Mouse (Mus musculus) layer of hippocampus, adult 9-11 months (tissue): ENCODE measurements at regions not wholly inside any gene's neighbourhood (a gene's known extent, or its start where the extent isn't known, plus 50 kb on each side); places are given as distances from the start of the nearest gene placed in this dataset.

ENCODE experiments used
- DNase-seq: peaks from one replicate; pipeline ENCODE4 v3.0.0; 2022

DNA sequence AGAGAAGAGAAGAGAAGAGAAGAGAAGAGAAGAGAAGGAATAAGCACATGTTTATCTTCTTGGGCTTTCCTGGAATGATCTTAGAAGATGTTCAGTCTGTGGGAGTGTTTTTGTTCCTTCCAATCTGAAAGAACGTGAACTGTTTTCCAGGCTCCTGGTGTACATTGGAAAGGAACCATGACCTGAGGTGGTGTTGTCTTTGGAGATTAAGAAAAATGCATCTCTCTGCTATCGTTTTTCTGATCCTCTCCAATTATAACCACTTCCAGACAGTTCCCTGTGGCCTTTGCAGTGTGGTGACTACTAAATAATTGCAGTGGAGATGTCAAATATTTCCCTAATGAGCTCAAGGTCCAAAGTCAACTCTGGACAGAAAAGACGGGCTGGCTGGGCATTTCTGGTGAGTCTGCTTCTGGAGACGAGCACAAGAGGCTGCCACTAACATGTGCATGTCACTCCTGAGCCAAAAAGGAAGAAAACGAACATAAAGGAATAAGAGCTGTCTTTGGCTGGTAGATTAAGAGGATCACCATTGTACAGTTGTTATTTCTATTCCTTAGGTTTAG is 431.7 kb downstream of the Adgrl2 start:
- no peak for DNase-seq

DNA sequence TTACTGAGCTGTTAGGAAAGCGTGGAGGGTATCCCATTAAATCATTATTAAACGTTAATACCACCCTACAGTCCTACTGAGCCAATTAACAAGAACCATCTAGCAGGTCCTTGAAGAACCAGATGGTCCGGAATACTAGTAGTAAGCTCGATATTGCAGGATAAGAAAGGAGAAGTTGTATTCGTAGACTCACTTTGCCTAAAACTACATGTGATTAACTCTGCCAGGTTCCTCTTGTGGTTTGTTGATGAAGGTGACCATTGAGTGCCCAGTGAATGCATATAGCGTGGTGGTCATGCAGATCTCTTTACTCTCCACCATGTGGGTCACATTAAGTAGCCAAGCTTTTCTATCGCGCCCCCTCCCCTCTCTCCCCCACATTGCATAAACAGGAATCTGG is 435.0 kb downstream of the Adgrl2 start:
- no peak for DNase-seq

DNA sequence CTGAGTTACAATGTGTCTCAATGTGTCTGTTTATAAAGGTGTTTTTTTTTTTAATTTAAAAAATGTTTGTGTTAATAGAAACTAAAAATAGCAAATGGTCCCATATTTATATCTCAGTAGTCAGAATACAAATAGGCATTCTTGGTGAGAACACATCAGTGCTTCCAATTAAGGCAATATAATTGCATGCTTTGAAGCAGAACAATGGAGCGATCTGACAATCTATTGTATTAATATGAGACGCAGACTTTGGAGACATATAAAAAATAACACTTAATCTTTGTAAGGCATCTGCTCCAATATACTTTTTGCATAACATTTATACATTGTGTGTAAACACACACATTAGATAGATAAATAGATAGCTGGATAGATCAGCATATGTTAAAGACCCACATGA is 439.6 kb downstream of the Adgrl2 start:
- no peak for DNase-seq

DNA sequence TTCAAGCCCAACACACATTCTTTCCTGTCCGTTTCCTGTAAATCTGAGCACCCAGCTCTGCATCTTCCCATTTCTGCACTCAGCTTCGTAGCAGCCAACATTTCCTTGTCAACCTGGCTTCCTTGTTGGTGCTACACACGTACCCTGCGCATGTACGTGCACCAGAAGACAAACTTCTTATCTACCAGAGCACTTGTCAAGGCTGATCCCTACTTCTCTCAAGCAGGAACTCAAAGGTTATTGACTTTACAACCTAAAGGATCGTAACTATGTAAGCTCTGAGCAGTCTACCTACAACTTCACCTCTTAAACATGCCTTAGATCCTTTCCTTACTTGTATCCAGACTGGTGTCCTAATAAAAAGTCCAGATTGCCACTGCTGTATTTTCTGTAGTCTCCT is 445.4 kb downstream of the Adgrl2 start:
- DNase-seq, result no peak

DNA sequence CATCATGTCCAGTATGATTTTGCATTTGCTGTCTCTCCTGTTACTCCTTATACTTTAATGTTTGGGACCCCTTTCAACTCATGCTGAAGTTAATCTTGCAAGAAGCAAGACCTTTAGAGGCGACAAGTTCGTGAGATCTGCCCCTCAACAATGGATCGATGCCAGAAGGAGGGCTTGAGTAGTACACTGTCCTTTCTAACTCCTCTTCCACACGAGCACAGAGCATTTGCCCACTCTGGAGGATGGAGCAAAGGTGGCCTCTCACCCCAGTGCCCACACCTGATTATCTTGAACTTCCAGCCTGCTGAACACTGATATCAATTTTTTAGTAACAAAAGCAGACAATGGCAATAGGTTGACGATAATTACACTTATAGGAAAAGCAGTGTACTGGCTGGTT is 448.1 kb downstream of the Adgrl2 start:
- DNase-seq, result no peak

DNA sequence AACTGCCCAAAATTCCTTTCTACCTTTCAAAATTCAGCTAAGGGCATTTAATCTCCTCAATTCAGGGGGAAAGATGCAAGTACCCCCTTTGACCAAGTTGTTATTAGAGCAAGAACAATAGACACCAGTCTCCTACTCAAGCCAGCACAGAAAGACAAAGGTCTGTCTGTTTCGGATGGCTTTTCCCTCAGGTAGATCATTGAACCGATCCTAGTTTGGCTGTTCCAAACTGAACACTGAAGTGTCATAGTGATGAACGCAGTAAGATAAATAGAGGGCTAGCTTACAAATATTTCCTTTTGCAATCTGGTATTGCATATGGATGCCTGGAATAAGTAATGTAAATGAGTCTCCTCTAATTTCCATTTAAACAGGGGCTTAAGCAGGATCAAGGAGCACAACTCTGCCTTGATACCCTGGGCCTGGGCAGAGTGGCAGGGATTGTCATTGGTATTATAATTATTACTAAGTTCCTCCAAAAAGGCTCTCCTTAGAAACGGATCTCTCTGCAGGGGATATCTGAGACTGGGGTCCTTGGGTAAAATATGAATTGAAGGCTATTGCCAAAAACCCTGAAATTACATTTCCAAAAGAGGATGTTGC is 452.6 kb downstream of the Adgrl2 start:
- no peak for DNase-seq

DNA sequence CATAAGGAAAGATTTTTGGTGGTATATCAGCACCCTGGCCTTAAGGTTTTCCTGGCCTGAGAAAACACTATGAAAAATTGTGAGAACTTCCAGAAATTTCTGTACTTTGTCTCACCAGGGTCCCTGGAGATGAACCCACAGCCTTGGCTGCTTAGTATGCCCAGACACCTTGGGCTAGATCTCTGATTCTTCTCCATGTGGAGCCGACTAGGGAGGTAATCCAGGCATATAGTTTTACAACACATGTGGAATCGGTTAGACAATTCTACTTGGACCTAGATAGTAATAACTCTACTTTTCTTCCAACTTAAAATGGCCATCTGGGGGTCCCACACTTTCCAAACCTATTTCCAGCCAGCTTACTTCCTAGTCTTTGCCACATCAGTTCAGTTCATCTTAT is 460.5 kb downstream of the Adgrl2 start:
- no peak for DNase-seq

DNA sequence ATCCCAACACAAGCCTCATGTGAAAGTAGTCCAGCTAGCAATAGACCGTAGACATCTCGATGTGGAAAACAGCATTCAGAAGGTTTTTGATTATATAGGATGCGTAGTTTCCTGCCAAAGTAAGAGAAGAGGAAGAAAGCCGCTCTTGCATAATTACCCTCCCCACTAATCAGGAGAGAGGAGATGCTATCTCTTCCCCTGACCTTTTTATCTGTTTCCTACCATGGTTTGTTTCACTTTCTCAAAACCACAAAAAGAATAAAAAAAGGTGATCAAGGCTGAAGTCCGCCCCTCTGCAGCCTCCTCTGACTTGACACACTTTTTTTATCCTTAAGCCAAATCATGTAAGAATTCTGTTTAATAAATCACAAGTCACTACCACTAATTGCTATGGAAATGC is 480.0 kb downstream of the Adgrl2 start:
- no peak for DNase-seq

DNA sequence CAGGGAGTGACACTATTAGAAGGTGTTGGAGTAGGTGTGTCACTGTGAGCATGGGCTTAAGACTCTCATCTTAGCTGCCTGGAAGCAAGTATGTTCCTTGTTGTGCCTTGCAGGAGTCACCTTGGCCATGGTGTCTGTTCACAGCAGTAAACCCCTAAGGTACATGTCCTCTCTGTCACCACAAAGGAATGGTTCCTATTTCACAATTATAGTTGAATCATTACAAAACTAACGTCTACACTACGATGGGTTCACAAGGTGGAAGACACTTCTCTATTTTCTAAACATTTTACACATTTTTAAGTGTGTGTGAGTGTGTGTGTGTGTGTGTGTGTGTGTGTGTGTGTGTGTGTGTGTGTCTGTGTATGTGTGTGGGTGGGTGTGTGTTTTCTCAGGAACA is 485.4 kb downstream of the Adgrl2 start:
- no peak for DNase-seq

DNA sequence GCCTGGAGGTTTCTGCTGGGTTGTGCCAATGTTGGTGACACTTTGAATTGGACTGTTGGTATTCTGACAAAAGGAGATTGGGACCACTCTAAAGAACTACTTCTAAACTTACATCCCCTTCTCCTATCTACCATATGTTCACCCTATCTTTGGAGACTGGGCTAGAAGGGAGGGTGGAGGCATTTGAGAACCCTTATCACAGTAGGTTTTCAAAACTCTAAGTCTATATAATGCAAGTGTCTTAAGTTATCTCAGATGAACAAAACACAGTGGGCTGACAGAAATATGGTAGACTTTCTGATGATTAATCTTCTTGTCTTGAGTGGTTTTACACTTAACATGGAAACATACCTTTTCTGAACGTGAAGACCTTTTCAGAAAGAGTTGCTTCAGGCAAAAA is 486.9 kb downstream of the Adgrl2 start:
- DNase-seq, result no peak

DNA sequence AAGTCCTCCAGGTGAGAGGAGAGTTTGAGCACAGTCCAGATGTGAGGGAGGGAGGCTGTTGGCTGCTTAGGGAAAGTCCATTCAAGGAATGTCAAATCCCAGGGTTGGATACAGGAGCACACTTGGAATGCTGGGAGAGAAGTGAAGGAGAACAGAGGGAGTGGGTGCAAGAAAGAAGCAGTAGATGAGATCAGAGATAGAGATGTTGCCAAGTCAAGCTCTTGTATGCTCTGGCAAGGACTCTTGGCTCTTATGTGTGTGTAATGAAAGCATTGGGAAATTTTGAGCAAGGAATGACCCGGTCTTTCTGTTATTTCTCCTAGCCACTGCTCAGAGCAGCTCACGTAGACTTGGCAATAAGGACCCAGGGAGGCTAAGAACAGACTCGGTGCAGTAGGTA is 488.6 kb downstream of the Adgrl2 start:
- DNase-seq, result no peak

DNA sequence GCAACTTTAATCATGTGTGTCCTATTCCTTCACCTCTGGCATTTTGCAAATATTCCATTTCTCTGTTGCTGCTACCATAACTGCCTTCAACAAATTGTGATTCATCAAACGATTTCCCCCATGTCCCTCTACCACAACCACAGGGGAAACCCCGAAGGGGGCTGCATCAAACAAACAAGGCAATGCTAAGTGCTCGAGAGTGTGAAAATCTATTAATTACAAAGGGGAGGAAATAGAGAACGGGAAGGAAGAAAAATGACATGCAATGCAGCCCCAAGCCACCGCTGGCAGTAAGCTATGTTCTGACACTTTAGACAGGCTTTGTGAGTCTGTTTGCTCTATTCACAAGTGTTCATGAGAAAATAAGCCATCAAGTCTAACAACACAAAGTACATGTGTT is 493.7 kb downstream of the Adgrl2 start:
- DNase-seq, result no peak

DNA sequence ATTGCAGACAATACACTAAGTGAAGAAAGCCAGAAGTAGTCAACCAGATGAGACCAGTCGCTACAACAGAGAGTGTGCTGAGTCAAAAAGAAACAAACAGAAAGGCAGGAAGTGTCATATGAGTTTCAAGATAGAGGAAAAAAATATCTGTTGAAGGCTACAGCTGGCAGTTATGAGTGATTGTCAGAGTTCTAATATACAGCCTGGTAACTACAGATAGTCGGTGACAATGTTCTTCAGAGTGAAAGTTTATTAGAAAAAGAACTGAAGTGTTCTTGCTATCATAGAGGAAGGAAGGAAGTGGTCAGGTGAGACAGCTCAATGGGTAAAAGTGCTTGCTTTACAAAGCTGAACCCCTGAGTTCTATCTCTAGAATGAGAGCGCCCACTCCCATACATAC is 499.1 kb downstream of the Adgrl2 start:
- DNase-seq, result no peak

DNA sequence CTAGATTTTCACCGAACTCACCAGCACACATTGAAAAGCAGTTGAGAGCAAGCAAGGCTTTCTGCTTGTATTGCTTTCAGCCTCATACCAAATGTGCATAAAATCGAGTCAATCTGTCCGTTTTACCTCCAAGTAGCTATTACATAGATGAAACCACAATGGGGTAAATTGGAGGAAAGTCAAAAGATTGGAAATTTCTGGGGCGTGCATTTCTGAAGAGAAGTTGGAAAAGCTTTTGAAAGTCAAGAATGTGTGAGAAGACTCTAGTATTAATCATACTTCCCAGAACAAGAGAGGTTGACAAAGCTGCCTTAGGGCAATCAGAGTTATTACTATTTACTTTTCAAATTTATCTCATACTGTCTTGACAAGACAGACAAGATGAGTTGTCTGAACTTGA is 501.2 kb downstream of the Adgrl2 start:
- no peak for DNase-seq

DNA sequence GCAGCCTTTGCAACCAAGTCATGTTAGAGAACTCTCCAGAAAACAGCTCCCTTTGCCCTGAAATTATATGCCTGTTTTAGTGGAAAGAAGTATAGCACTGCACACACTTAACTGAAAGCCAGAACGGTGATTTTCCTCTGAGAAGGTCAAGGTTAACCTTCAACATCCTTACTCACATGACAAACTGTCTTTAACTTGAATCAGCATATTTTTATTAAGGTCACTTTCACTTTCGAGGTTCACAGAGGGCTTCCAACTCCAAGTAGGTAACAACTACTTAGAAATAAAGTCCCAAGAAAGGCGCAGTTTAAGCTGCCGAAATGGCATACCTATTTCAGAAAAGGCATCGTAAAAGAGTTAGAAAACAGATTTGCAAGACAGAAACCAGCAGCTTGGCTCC is 502.4 kb downstream of the Adgrl2 start:
- DNase-seq, result no peak

DNA sequence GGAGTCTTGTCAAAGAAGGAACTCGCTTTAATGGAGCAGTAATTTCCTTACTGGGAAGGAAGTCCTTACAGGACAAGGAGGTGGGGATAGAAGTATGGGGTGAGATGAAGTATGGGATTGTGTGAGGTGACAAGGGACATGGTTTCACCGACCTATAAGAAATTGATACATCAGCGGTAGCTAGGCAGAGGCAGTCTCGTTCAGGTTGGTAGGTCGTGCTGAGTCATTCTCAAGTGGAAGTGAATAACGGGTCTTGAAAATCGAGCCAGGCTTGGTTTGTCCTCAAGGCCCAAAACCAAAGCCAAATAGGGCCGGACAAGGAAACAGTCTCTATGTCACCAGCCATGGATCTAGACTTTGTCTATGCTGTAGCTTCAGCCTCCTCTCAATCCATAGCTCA is 514.5 kb downstream of the Adgrl2 start:
- no peak for DNase-seq

DNA sequence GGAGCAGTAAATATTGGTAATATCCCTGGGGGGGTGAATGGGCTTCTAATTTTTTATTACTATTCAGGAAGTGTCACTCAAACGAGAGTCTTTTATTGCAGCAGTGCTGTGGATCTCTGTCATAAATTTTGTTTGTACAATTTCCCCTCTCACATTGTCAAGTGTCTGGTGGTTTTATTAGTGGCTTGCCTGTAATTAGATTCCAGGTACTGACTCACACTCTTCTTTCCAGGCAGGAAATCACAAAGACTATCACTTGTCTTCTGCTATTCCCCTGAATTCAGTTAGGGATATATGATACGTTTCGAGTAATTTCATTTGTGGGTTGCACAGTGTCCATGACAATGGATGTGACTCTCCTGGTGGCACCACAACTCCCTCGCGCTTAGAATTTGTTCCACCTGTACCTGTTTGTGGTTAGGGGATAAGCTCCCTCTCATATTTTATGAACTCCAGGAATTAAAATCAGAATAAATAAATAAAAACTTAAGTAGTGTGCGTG is 517.4 kb downstream of the Adgrl2 start:
- DNase-seq, result no peak

DNA sequence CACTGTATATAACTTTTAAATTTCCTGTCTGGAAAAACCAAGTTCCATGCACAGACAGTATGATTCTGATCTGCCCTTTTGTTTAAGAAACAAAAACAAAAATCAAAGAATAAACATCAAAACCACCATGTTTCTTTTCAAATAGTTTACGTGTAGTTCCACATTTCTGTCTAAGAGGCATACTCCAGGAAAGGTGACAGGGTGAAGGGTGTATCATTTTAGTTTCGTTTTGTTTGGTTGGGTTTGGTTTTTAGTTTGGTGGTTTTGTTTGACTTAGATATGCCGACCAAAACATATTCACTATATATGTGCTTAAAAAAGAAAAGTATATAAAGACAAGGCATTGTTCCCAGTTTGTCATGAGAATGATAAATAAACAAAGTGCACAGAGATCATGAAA is 524.9 kb downstream of the Adgrl2 start:
- no peak for DNase-seq

DNA sequence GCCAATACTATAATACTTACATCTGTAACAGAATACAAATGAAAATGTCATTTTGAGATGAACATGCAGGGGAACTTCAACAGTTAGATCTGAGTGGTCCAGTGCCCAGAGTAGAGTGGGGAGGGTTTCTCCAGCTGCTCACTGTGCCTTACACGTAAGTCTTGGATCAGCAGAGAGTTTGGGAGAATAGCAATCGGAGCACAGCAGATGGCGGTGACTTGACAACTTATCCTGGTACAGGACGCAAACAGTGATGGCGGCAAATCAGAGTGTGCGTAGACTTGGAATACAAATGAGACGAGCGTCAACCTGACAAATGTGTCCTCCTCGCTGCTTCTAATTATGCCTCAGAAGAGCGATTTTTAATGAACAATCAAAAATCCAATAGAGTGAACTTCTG is 527.6 kb downstream of the Adgrl2 start:
- DNase-seq, result peak; percentile 19

DNA sequence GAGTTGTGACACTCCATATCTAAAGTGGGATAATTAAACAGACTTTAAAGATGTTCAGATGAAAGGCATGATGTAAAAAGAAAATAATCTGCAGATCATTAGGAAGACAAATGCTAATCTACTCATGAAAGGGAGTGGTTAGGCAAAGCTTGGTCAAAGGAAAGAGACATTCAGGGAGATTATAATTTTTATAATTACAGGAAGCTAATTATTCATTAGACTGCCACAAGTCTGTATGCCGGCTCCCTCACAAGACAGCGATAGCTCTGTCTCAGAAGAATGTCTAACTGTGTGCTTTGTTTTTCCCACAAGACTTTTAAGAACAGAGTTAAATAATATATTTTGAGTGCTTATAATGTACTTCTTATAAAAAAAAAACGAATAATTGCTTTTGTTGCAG is 541.5 kb downstream of the Adgrl2 start:
- DNase-seq, result no peak

DNA sequence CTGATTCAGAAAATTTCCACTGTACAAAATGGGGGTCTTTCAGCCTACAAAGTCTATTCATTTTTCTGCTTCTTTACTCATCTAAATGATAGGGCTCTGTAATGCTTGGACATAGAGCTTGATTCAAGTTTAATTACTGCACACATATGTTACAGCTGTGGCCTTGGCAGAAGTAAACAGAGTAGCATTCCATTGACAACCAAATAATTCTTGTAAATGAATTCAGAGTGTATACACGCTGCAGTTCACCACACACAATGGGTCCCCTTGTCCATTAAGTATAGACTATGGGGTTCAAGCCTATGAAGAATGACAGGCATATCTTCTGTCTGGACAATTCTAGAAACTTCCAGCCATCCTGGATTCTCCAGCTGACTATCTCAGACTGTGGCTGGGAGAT is 541.9 kb downstream of the Adgrl2 start:
- DNase-seq, result no peak

DNA sequence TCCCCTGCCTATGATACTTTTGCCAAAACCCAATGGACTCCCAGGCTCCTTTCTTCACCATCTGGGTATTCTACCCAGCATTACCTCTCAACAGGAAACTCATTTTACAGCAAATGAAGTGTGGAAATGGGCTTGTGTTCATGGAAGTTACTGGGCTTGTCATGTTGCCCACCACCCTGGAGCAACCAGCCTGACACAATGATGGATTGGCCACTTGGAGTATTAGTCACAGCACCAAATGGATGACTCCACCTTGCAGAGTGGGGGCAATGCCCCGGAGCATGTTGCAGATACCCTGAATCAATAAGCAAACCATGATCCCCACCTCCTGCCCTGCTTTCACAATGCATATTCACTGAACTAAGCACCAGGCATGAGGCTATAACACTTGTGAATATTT is 543.5 kb downstream of the Adgrl2 start:
- no peak for DNase-seq

DNA sequence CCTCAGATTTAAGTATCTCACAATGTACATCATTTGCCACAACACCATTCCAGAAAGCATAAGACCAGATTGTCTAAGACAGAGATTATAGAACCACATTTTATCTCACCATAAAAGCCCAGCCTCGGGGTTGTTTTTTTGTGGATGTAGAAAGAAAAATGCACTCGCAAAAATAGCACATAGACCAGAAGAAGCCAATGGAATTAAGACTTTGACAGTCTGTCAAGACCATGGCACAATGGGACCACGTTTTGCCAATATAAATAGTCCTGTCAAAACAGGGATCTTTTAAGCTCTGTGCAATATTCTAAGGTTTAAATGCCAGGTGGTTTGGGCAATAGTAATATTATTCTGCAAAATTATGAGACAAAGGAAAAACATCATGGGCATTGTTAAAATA is 547.3 kb downstream of the Adgrl2 start:
- DNase-seq, result no peak

DNA sequence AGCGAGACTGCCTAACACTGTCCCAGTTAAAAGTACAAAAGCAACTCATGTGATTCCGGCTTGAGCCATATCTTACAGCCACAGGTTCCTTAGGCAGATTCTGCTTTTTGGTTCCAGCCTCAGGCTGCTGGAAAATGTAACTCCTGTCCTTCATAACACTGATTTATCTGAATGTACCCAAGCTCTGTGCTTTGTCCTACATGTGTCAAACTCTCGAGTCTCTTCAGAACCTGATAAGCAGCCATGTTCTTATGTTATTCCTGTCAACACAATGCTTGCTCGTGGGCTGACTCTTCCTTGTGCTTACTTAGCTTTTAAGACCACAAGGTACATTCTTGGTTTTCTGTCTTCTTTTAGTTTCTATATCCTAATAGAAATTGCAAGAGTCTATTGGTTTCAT is 556.3 kb downstream of the Adgrl2 start:
- no peak for DNase-seq
